Mouse (Mus musculus): ENCODE measurements at regions not wholly inside any gene's neighbourhood (a gene's known extent, or its start where the extent isn't known, plus 50 kb on each side); places are given as distances from the start of the nearest gene placed in this dataset.

GRCm38 (mm10) chr3:133665425-133666317, 120.7 kb upstream of the Tet2 start:
- H3K4me3 ChIP-seq (ENCODE audit: low read depth, low read length), result no peak overlapping the region
- 87% methylated on average over 6 of the region's 6 CpGs for WGBS
- no peak overlapping the region for H3K4me2 ChIP-seq
- ATAC-seq (ENCODE audit: insufficient read depth) (no peak), DNase-seq (no peak)
- H3K27me3 ChIP-seq (ENCODE audit: insufficient read depth, low read length), result no peaks in the 10 kb centered on the region
- no peaks in the 10 kb centered on the region for H3K36me3 ChIP-seq (ENCODE audit: insufficient read depth)
- no peaks in the 10 kb centered on the region for H3K4me1 ChIP-seq (ENCODE audit: insufficient read depth)
- no peaks in the 10 kb centered on the region for H3K9me3 ChIP-seq (ENCODE audit: low read depth, low read length)
- no peak for TF ChIP-seq CTCF (IDR thresholded peaks at IDR 0.05; ENCODE audit: low read depth)
- no peak overlapping the region for H3K27ac ChIP-seq (ENCODE audit: low read depth)
- no peak overlapping the region for H3K9ac ChIP-seq

DNA sequence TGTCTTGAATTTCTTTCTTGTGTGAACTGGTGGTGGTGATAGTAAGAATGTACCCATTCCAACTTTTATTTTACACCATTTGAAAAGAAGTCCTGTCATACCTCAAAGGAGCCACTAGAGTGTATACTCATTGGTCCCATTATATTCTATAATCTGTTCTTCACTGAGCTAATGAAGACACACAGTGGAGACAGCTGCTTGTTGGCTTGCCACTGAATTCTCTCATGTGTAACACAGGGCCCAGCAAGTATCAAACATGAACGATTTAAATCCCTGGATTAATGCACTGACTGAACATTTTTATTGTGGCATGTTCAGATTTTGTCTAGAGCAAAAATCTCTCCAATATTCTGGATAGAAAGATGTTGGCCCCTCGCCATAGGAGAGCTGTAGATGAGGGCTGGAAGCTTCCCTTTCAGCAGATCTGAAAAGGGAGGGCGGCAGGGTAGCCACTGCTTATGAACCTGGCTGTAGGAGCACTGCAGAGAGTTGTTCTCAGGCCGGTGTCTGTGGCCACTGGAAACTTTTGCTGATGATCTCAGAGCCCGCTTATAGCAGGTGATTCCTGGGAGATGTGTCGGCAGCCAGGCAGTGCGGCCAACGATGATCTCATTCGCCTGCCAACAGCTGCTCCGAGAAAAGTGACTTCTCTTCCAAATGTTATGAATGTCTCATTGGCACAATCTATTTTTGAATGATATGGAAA, 128.0 kb upstream of the Tet2 start:
- peak; percentile 17 for DNase-seq
- Histone ChIP-seq H3K36me3 (ENCODE audit: insufficient read depth) (no peaks in the 10 kb centered on the region), H3K27ac (ENCODE audit: low read depth) (no peak overlapping the region), H3K27me3 (ENCODE audit: insufficient read depth, low read length) (no peaks in the 10 kb centered on the region), H3K4me2 (no peak overlapping the region), H3K4me1 (ENCODE audit: insufficient read depth) (no peaks in the 10 kb centered on the region), H3K9me3 (ENCODE audit: low read depth, low read length) (no peaks in the 10 kb centered on the region), H3K4me3 (ENCODE audit: low read depth, low read length) (no peak overlapping the region), H3K9ac (no peak overlapping the region)
- no peak for TF ChIP-seq CTCF (IDR thresholded peaks at IDR 0.05; ENCODE audit: low read depth)
- WGBS, result 62% methylated on average over 10 of the region's 10 CpGs
- ATAC-seq (ENCODE audit: insufficient read depth), result no peak

DNA sequence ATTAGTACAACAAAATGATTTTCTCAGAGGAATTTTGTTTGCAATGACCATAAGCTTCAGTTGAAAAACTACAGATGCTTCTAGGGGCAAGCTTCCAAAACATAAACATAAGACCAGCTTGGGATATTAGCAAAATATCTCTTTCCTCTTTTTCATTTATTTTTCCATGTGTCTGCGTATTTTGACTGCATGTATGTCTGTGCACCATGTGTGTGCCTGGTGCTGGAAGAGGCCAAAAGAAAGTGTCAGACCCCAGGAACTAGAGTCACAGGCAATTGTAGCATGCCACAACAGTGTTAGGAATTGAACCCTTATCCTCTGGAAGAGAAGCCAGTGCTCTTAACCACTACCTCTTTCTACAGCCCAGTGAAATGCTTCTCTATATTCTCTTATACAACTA, 133.0 kb upstream of the Tet2 start:
- no peak for TF ChIP-seq CTCF (IDR thresholded peaks at IDR 0.05; ENCODE audit: low read depth)
- Histone ChIP-seq H3K4me1 (ENCODE audit: insufficient read depth) (0 out of 2 replicates have a peak, but pooled peaks cover 3% of the 10 kb centered on the region), H3K27ac (ENCODE audit: low read depth) (peak overlapping the region; percentile 24; the same call in 1 of the 2 replicates), H3K36me3 (ENCODE audit: insufficient read depth) (no peaks in the 10 kb centered on the region), H3K4me3 (ENCODE audit: low read depth, low read length) (no peak overlapping the region), H3K9ac (no peak overlapping the region), H3K9me3 (ENCODE audit: low read depth, low read length) (no peaks in the 10 kb centered on the region), H3K4me2 (no peak overlapping the region), H3K27me3 (ENCODE audit: insufficient read depth, low read length) (no peaks in the 10 kb centered on the region)
- DNase-seq, result peak; percentile 64
- 63% methylated on average over 1 of the region's 1 CpGs for WGBS
- no peak; the same call in 1 of the 2 replicates for ATAC-seq (ENCODE audit: insufficient read depth)

GRCm38 (mm10) chr3:133679891-133680290, 135.0 kb upstream of the Tet2 start:
- 76% methylated on average over 1 of the region's 1 CpGs for WGBS
- Histone ChIP-seq H3K4me1 (ENCODE audit: insufficient read depth) (0 out of 2 replicates have a peak, but pooled peaks cover 3% of the 10 kb centered on the region), H3K27me3 (ENCODE audit: insufficient read depth, low read length) (no peaks in the 10 kb centered on the region), H3K4me2 (no peak overlapping the region), H3K9me3 (ENCODE audit: low read depth, low read length) (no peaks in the 10 kb centered on the region), H3K4me3 (ENCODE audit: low read depth, low read length) (no peak overlapping the region), H3K27ac (ENCODE audit: low read depth) (no peak overlapping the region), H3K36me3 (ENCODE audit: insufficient read depth) (no peaks in the 10 kb centered on the region), H3K9ac (no peak overlapping the region)
- DNase-seq (no peak), ATAC-seq (ENCODE audit: insufficient read depth) (no peak)
- TF ChIP-seq CTCF (IDR thresholded peaks at IDR 0.05; ENCODE audit: low read depth), result no peak

GRCm38 (mm10) chr3:133680343-133680742, 135.4 kb upstream of the Tet2 start:
- no peak overlapping the region for H3K4me2 ChIP-seq
- TF ChIP-seq CTCF (IDR thresholded peaks at IDR 0.05; ENCODE audit: low read depth), result no peak
- 48% methylated on average over 2 of the region's 2 CpGs for WGBS
- 0 out of 2 replicates have a peak, but pooled peaks cover 3% of the 10 kb centered on the region for H3K4me1 ChIP-seq (ENCODE audit: insufficient read depth)
- no peaks in the 10 kb centered on the region for H3K9me3 ChIP-seq (ENCODE audit: low read depth, low read length)
- no peaks in the 10 kb centered on the region for H3K36me3 ChIP-seq (ENCODE audit: insufficient read depth)
- DNase-seq, result no peak
- H3K27ac ChIP-seq (ENCODE audit: low read depth), result no peak overlapping the region
- H3K9ac ChIP-seq, result no peak overlapping the region
- H3K27me3 ChIP-seq (ENCODE audit: insufficient read depth, low read length), result no peaks in the 10 kb centered on the region
- H3K4me3 ChIP-seq (ENCODE audit: low read depth, low read length), result no peak overlapping the region
- ATAC-seq (ENCODE audit: insufficient read depth), result no peak

DNA sequence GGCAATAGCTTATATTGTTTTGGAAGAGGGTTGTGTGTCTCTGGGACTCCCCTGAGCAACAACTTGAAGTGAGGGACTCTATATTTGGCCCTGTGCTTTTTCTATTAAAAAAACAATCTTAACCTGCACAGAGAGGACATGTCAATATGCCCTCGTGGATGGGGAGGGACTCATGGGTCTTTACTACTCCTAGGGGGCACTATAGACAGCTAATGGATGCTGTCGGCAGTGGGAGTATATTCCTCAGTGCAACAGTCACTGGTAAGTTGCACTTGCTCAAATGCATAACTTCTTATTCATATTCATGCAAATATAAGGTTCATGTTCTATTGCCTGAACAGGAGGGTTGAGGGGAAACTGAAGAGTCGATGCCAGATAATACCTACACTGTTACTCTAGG, 135.9 kb upstream of the Tet2 start:
- no peak overlapping the region for H3K9ac ChIP-seq
- no peak for ATAC-seq (ENCODE audit: insufficient read depth)
- H3K27ac ChIP-seq (ENCODE audit: low read depth), result no peak overlapping the region
- no peaks in the 10 kb centered on the region for H3K9me3 ChIP-seq (ENCODE audit: low read depth, low read length)
- TF ChIP-seq CTCF (IDR thresholded peaks at IDR 0.05; ENCODE audit: low read depth), result no peak
- H3K36me3 ChIP-seq (ENCODE audit: insufficient read depth), result no peaks in the 10 kb centered on the region
- WGBS, result 66% methylated on average over 3 of the region's 3 CpGs
- no peak overlapping the region for H3K4me2 ChIP-seq
- H3K4me1 ChIP-seq (ENCODE audit: insufficient read depth), result 0 out of 2 replicates have a peak, but pooled peaks cover 3% of the 10 kb centered on the region
- DNase-seq, result no peak
- H3K27me3 ChIP-seq (ENCODE audit: insufficient read depth, low read length), result no peaks in the 10 kb centered on the region
- H3K4me3 ChIP-seq (ENCODE audit: low read depth, low read length), result no peak overlapping the region

DNA sequence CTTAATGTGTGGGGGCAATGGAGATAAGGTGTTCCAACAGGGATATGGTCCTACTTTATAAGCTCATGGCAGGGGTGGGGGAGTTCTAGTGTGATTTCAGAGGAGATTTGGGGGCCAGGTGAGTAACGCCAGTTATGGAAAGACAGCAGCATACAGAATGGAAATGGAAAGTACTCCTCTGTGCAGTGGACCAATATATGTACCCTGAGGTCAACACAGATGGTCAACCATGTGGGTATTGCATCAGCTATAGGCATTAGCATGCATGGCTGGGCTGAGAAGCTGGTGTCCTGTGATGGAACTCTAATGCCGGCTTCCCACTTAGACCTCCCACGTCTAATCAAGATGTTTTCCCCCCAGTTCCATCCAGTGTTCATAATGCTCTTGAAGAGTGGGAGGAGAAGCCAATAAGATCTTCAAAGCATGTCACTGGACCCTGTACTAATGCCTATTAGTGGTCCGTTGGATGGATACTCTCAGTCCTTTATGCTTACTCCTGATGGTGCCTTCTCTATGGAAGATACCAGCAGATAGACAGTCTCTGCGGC, 139.3 kb upstream of the Tet2 start:
- DNase-seq, result no peak
- Histone ChIP-seq H3K4me1 (ENCODE audit: insufficient read depth) (no peaks in the 10 kb centered on the region), H3K4me3 (ENCODE audit: low read depth, low read length) (no peak overlapping the region), H3K4me2 (no peak overlapping the region), H3K9me3 (ENCODE audit: low read depth, low read length) (no peaks in the 10 kb centered on the region), H3K27me3 (ENCODE audit: insufficient read depth, low read length) (no peaks in the 10 kb centered on the region), H3K36me3 (ENCODE audit: insufficient read depth) (no peaks in the 10 kb centered on the region), H3K9ac (no peak overlapping the region), H3K27ac (ENCODE audit: low read depth) (no peak overlapping the region)
- ATAC-seq (ENCODE audit: insufficient read depth), result no peak
- WGBS, result 91% methylated on average over 5 of the region's 5 CpGs
- TF ChIP-seq CTCF (IDR thresholded peaks at IDR 0.05; ENCODE audit: low read depth), result no peak

Measured in lung, embryonic 14.5 days (tissue).